Mouse (Mus musculus) right cerebral cortex, postnatal 4 days (tissue): ENCODE measurements around the gene Uso1.

Source experiments
- DNase-seq: peaks from one replicate; pipeline ENCODE4 v3.0.0-alpha.2; 2022

Uso1 gene

GRCm38 (mm10) chr5:92248614-92249013, 110.9 kb downstream of the Uso1 start:
- DNase-seq = no peak

GRCm38 (mm10) chr5:92252031-92252430, 114.3 kb downstream of the Uso1 start:
- no peak for DNase-seq
